Mouse (Mus musculus): Measurements from ENCODE around the gene Poll.
"Not testable (repeated sequence)": the region's sequence is repeated elsewhere in the genome, so short reads cannot be mapped to it uniquely, and the experiment has no call there.

Poll gene

DNA sequence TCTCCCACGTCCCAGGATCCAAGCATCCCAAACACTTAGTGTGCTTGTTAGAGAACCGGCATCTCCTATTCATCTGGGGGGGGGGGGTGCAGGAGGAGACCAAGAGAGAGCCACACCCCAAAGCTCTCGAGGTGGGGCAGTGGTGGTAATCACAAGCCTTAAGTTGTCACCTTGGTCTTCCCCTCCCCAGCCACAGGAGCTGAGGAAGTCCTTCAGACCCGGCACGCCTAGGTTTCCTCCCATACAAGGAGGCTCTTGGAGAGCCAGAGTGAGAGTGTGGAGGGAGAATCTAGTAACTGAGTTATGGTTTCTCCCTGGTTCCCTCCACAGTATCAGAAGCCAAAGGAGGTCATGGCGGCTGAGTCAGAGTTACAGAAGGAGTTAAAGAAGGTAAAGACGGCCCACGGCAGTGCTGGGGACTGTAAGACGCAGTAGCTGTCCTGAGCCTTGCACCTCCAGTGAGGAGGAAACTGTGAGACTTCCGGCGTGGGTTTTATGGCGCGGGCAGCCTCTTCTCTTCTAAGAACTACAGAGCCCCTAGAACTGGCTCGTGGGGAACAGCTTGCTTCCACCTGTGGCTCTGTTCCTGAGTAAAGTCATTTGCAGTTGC is 16.9 kb upstream of the Poll start:
- no peak for DNase-seq (ENCODE audit: low read depth)

DNA sequence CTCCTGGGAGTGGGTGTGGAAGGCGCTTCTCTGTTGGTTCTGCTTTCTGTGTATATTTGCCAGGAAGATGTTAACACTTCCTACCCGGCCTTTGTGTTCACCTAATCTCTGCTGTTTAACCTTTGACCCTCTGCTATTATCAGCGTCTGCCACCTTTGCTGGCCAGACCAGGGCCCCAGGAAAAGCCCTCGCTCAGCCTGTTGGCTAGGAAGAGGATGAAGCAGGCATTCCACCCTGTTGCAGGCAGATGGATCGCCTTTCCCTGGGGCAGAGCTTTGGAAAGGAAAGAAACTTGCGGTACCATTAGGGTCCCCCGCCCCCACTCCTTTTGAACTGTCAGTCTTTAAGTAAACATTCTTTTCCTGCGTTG is 15.3 kb upstream of the Poll start:
- no peak for DNase-seq (ENCODE audit: low read depth)

DNA sequence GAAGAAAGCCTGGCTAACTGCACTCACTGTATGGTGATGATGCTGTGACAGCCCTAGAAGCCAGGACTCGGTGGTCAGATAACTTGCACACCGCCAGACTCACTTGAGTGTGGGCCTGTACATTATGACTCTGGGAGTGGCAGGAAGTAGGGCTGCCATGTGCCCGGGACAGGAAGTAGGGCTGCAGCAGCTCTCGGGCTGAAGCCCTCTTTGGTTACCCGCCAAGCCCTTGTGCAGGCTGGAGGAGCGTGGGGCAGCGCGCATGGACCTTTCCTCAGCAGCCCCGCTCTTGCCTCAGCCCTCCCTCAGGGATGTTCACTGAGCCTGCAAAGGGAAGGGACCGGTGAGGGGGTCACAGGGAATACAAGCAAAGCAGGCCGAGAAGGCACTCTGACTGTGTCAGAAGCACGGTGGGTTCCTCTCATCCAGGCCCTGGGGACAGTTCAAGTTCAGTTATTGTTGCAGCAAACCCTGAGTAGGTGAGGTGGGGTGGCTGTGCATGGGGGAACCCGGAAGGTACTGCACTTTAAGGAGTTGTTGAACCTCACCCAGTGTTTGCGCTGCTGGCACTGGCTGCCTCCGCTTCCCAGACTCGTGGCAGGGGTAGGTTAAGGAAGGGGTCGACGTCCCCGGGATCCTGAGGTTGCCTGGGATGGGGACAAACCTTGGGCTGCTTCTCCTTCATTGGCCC is 14.8 kb upstream of the Poll start:
- no peak for DNase-seq (ENCODE audit: low read depth)

DNA sequence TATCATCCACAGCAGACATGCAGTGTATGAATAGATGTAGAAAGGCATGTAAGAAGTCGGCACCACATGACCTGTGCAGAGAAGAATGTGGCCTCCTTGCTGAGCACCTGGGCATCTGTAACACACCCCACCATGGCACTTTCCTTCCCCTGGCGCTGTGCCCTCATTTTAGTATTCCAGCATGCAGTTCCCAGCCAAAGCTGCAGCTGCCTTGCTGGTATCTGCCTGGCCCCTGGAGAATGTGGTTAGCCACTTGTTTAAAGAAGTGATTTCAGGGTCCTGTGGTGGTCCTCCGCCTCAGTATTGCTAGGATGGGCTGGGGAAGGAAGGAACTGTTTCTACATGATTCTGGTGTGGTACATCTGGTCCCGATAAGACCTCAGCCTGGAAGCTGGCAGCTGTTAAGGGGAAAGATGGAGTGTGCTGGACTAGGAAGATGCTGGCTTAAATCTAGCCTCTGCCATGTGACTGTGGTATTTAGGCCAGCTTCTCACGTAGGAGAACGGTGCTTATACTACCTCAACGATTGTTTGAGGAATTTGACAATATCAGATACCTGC is 14.1 kb upstream of the Poll start:
- no peak for DNase-seq (ENCODE audit: low read depth)

DNA sequence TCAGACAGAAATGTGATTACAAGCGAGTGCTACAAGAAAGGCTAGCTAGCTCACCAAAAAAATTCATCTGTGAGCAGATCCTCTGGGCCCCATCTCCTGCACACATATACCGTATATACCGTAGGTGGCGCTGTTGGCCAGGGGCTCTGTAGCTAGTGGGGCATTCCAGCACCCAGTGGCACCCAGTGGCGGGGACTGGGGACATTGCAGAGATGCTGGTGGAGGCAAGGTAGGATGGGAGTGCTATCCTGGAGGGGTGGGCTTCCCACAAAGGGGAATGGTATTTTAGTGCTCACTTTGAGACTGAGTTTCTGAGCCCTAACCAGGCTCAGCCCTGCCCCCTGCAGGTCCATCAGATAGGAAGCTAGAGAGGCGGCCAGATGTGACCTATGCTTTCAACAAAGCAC is 13.5 kb upstream of the Poll start:
- DNase-seq (ENCODE audit: low read depth) = peak; percentile 78

DNA sequence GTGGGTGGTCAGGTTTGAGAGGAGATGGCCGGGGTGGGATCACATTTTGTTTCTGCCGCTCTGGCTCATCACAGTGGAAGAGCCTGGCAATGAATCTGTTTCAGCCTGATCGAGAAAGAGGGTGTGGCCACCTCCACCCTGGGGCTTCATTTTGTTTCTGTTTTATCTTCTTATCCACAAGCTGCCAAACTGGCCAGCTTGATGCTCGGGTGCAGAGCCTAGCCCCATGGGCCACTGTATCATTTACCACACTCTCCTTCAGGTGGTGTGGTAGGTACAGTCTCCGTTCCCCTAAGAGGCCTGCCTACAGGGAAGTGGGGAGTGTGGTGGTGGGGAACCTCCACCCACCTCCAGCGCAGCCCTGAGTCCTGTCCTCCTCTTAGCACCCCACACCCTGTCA is 12.7 kb upstream of the Poll start:
- DNase-seq (ENCODE audit: low read depth) = peak; percentile 59

DNA sequence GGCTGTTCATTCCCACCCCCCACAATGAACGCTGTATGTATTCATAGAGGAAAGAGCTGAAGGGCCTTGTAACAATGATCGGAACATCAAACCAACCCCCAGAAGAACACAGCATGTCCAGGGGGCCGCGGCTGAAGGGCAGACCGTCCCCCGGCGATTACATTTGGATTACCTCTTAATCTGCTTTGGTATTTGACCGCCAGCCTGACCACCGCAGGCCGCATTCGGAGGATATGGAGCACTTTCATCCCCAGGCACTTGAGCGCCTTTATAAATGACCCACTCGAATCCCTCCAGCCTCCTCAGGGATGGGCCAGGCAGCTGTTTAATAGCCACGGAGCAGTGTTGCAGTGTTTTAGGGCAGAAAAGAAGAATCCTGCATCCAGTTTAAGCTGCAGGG is 7.0 kb upstream of the Poll start:
- no peak for DNase-seq (ENCODE audit: low read depth)

DNA sequence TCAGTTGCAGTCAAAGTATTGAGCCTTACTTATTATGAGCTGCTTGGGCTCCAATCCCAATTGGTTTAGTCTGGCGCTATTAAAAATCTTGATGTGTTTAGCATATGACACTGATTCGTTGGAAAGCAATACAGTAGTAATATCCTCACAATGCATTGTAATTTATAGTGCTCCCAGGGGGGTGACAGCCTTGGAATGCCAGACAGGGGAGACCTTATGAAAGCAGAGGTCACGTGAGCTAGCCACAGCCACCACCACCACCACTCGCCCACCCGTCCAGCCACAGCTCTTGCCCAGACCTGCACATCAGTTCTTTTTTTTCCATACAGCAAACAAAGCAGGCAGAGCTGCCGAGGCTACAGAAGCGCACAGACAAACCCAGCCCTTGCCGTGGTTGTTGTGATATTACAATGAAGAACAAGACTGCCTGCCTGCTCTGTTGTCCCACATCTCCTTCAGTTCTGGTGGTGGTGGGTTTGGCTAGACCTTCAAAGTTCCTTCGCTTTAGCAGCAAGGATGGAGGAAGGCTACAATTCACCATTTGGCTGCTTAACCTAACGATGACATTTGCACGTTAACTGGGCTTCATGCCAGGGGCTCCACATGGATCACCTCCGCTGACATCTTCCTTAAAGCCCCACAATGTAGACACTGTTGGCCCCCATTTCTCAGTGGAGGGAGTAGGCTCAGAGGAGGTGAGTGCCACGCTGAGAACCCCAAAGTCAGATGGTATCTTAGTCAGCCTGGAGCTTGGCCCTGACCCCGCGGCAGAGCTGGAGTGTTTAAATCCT is 5.8 kb upstream of the Poll start:
- no peak for DNase-seq (ENCODE audit: low read depth)

DNA sequence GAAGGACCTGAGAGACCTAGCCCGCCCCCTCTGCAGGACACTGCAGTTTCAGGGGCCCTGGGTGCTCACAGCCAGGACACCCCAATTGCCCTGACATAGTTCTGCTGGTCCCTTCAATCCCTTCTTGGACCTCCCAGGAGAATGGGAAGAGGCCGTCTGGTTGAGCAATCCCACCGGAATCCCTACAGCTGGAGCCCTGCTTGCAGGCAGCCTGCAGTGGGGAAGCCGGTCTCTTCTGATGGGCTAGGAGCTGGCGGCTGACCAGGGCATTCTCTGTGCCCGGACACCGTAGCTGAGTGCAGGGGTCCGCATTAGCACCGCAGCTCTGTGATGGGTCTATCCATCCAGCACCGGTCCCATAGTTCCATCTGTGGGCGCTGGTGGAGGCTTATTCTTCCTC is 6.2 kb downstream of the Poll start:
- no peak for DNase-seq (ENCODE audit: low read depth)

DNA sequence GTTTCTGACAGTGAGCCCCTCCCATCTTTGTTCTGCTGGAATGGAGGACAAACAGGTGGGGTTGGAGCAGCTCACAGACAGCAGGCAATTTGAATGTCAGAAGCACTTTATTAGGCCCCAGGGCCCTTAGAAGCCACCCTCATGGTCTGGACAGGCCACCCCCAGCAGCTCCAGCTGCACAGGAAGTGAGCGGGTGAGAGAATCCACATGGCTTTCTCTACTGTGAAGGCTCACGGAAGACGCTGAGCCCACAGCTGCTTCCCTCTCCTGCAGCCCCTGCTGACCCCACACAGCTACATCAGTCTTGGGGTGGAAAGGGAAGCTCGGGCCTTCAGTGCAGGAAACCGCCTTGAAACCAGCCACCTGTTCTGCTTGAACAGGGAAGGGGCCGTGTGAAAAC is 8.1 kb downstream of the Poll start:
- DNase-seq (ENCODE audit: low read depth) = no peak

DNA sequence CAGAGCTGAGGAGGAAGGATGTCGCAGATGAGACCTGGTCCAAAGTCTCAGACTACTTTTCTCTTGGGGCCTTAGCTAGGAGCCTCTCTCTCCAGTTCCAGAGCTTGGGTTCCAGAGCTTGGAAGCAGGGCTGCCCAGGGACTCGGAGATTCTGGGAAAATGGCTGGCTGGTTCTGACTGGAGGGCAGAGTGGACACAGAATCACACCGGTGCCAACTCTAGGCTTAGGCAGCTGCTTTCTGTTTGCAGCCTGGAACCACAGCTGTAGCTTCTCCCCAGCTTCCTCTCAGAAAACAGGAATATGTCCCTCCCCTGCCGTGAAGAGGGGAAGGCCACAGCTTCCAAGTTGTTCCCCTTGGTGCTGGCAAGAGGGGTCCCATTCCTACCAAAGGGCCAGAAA is 10.4 kb downstream of the Poll start:
- DNase-seq (ENCODE audit: low read depth) = no peak

DNA sequence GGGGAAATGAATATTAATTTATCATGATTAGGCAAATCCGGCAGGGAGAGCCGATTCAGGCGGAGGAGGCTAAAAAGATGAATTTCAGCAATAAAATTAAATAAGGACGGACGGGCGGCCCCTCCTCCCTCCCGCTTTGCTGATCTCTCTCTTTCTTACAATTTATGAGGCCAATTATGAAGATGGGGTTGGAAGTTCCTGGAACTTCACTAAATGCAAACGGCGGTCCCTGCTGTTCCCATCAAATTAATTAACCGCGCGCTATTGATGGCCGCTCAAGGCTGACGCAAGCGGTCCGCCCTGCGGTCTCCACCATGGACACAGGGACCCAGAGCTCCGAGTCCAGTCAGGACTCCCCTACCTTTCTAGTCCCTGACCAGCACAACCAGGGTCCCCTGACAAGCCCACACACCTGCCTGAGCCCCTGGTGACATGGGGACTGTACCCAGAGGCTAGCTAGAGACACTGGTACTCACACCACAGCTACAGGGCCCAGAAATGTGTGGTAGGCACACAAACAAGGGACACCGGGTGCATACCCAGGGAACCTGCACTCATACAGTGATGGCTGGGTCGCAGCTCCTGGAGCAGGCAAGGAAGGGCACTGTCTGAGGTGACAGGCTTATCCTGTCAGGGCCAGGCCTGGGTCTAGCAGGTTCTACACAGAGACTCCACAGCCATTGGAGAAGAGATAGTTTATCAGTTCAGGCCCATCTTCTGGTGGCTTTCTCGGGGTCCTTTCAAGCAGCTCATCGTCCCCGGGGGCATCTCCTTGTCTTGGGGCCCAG is 11.0 kb downstream of the Poll start:
- DNase-seq (ENCODE audit: low read depth) = no peak

DNA sequence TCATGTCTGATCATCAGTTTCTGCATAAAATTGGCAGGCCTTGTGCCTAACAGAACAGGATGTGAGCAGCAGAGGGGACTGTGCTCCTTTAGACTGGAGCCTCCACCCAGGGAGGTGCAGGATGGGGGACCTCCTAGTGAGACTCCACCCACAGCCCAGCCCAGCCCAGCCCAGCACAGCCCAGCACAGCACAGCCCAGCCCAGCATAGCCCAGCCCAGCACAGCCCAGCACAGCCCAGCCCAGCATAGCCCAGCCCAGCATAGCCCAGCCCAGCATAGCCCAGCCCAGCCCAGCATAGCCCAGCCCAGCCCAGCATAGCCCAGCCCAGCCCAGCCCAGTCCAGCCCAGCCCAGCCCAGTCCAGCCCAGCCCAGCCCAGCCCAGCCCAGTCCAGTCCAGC is 12.1 kb downstream of the Poll start:
- DNase-seq (ENCODE audit: low read depth) = not testable (repeated sequence)

DNA sequence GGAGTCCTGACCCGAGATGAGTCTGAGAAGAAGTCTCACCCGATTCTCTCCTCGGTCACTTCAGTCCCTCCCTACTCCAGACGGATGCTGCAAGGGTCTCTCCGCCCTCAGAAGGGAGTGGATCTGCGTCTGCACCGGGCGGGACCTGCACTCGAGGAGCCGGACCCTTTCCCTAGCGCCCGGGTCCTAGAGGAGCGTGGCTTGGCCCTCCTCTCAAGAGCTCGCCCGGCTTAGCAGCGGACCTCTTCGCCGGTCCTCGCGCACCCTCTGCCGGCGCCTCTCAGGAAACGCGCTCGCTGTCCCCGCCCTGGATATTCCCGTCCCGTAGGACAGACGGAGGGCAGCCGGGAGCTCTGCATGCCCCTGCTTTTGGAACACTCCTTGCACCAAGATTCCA is 15.4 kb downstream of the Poll start:
- DNase-seq (ENCODE audit: low read depth) = no peak

DNA sequence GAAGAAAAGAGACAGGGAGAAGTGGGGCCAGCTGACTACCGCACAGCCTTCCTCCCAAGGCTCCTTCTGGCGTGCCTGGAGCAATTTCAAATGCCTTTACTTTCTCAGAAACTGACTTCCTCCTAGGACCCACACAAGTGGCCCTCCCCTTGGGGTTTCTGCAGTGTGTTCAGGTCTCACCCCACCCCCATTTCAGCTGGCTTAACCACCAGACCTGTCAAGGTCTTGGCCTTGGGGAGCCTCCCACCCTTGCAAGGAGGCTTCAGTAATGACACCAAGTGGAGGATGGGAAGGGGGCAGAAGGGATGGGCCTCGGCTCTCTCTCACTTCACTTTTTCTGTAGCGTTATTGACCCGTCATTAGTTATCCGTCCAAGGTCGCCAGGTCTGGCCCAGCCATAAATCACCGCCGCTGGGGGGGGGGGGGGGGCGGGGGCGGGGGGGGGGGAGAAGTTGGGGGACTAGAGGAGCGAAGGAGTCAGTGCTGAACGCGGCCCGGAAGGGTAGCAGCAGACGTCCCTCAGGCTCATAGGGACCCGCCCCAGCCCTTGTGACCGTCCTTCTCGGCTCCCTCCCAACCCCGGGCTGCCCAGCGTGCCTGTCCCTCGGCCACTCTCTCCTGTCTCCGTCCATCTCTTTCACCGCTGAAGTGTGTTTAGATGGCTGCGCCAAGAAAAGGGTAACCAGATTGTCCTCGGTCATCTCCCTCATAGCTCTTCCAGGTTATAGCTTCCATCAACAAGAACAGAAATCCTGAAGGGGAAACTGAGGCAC is 16.0 kb downstream of the Poll start:
- DNase-seq (ENCODE audit: low read depth) = no peak

DNA sequence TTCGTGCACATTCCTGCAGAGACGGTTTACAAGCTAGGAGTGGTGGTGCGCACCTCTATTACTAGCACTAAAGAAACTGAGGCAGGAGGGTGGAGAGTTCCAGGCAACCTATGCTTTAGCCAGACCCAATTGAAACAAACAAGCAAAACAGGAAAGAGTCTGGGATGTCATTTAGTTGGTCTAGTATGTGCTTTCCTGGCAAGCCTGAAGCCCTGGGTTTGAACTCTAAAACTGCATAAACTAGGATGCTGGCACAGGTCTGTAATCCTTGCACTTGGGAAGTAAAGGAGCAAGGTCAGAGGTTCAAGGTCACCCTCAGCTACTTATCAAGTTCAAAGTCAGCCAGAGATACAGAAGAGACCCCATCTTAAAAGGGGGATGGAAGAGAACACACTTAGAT is 18.3 kb downstream of the Poll start:
- DNase-seq (ENCODE audit: low read depth) = no peak

DNA sequence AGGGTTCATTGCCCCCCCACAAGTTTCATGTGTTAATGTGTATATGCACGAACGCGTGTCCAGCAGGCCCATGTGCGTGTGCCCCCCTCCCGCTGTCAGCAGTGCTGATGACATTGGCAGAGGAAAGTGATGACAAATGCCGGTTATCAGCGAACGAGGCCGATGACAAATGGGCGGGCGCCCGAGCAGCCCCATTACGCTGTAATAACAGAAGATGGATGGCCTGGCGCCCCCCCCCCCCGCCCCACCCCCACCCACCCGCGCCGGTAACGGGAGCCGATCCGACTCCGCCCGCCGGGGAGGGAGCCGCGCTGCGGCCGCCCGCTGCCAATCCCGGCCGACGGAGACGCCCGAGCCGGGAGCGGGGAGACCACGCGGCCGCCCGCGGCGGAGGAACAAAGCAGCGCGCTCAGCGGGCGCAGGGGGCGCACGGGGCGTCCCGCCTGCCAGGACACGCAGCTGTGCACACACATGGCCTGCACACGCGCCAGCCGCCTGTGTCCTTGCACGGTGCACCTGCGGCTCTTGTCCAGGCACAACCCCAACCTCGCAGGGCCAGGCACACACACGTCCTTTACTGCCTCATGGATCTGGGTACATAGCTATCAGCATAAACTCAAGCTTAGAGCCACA is 18.8 kb downstream of the Poll start:
- DNase-seq (ENCODE audit: low read depth) = no peak

DNA sequence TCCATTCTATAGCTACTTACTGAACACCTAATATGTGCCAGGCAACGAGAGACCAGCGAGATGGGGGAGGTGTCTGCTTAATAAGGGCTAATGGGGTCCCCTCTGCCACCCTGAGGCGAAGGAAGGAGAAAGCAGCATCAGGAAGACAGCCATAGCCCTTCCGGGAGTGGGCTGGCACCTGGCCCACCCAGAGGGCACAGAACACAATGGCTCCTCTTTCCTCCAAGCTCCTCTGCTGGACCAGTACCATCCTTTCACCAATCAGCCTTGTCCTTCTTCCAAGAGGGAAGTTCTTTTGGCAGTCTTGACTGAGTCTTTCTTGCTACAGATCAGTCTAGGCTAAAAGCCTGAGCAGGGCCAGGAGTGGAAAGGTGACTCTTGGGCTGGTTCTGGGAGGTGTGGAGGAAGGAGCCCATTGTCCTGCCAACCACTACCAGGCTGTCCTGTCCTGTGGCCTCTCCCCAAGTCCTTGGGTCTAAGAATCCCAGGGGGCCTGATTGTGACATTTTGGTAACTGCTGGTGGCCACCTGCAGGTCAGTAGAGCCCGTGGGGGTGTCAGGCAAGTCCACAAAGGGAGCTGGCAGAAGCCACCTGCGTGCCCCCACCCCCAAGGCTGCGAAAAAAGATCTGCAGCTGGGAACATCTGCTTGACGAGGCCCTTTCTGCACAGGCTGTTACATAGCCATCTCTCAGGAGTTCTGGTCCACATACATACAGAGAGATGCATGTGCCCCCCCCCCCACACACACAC is 19.5 kb downstream of the Poll start:
- DNase-seq (ENCODE audit: low read depth) = no peak

DNA sequence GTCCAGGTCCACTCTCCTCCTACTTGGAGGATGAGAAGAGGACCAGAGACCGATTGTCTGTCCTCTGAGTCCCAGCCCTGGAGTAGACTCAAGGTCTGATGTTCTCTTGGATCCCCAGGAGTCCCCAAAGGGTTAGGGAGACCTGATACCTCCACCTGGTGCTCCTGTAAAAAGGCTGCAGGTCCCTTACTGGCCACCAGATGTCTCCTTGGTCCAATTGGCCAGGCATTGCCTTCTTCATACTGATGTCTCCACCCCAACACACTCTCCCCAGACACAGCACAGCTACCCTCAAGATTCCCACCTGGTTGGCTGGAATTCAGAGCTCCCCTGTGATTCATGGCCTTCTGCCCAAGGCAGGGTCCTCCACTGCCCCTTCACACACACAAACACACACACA is 22.8 kb downstream of the Poll start:
- DNase-seq (ENCODE audit: low read depth) = no peak

DNA sequence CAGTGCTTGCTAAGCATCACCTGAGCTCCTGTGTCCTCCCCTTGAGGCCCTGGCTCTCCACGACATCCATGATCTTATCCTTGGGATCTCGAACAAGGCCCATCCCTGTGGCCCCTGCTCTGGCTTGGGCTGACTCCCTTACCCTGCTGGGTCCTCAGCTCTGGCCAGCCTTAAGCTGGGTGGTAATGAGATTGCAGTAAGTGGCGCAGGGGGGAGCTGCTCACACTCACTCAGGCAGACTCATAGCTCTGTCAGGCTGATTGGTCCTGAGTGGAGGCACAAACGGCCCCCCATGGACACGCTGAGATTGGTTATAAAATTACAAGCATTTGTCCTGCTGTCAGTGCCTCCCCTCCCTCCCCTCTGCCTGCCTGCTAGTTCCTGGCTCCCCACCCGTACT is 24.4 kb downstream of the Poll start:
- no peak for DNase-seq (ENCODE audit: low read depth)

Data from c-Kit-positive CD71-positive TER-119-negative erythroid progenitor cells, embryonic 14.5 days (primary cell).